Mouse (Mus musculus) cerebellum, adult 2 months (tissue): ENCODE measurements around the gene Ints11. TPM values are rescaled to one million over a fixed set of nuclear protein-coding genes. Genes with fewer than 3 reads are reported as not detected.

Experiments used
- DNase-seq, 2 experiments: peaks; one replicate each; pipeline ENCODE4 v3.0.0; 2021
- H3K27ac ChIP-seq: fragments of 200-500 bp; 2 replicates; pipeline ENCODE4 v1.5.1; 2012; ENCODE audit warnings: low read length, control low read depth, inconsistent platforms; ENCODE audit not compliant: insufficient read depth
- H3K27me3 ChIP-seq: fragments of 200-500 bp; 2 replicates; pipeline ENCODE4 v1.6.1; 2012; ENCODE audit warnings: inconsistent platforms, mild to moderate bottlenecking, low read length, moderate library complexity; ENCODE audit not compliant: control insufficient read depth, insufficient read depth
- H3K4me1 ChIP-seq: fragments of 200-500 bp; 2 replicates; pipeline ENCODE4 v1.6.1; 2011; ENCODE audit warnings: low read length; ENCODE audit not compliant: control insufficient read depth, insufficient read depth
- H3K4me3 ChIP-seq: fragments of 200-500 bp; replicated peaks from 2 replicates; pipeline ENCODE3; 2011; ENCODE audit warnings: mild to moderate bottlenecking, low read depth, low read length, control low read depth; ENCODE audit not compliant: insufficient read depth
- CTCF ChIP-seq: fragments of 200-500 bp; IDR thresholded peaks from 2 replicates; pipeline ENCODE4 v1.5.1; 2011; ENCODE audit warnings: low read depth, mild to moderate bottlenecking, control low read depth, low read length, moderate library complexity, borderline replicate concordance; ENCODE audit not compliant: insufficient read depth
- POLR2A ChIP-seq: fragments of 200-500 bp; IDR thresholded peaks from 2 replicates; pipeline ENCODE4 v1.6.1; 2011; ENCODE audit warnings: low read length, control low read depth, borderline replicate concordance; ENCODE audit not compliant: insufficient read depth
- WGBS: fragments of 180-500 bp; shearing (Covaris S2); methylation state at CpG from one replicate; pipeline ENCODE4 v1.1.7; 2018; 5-methylcytosine and 5-hydroxymethylcytosine counted together
- polyA plus RNA-seq: library from polyadenylated mRNA; depleted of rRNA; stranded (reverse); fragments of >200 nt; gene quantifications from 2 replicates; pipeline ENCODE4 v1.2.3, GENCODE M21; 2012

Gene Ints11
- polyA plus RNA-seq, 1 experiment, result 50.1 TPM

GRCm38 (mm10) chr4:155841651-155842270 is 27.6 kb upstream of the Ints11 start:
- Histone ChIP-seq H3K4me3 (peak overlapping the region; percentile 28), H3K27me3 (no peaks in the 10 kb centered on the region), H3K27ac (no peak overlapping the region), H3K4me1 (peaks cover 14% of the 10 kb centered on the region)
- TF ChIP-seq POLR2A, result no peak
- no peak for TF ChIP-seq CTCF
- WGBS, result 30% methylated on average over 38 of the region's 38 CpGs
- DNase-seq, result peak; percentile 41 to 54

GRCm38 (mm10) chr4:155843231-155843630 is 26.1 kb upstream of the Ints11 start:
- H3K4me1 ChIP-seq, result peaks cover 10% of the 10 kb centered on the region
- no peak overlapping the region for H3K27ac ChIP-seq
- H3K27me3 ChIP-seq, result no peaks in the 10 kb centered on the region
- TF ChIP-seq POLR2A (no peak), CTCF (no peak)
- no peak overlapping the region for H3K4me3 ChIP-seq
- DNase-seq, result no peak
- 85% methylated on average over 5 of the region's 5 CpGs for WGBS

- no peaks in the 10 kb centered on the region for H3K27me3 ChIP-seq
- TF ChIP-seq CTCF (no peak; the same call in 1 of the 2 replicates), POLR2A (peak; percentile 89; the same call in 1 of the 2 replicates)
- peak within 1 kb of the TSS; percentile 92 for H3K4me3 ChIP-seq
- peaks cover 26% of the 10 kb centered on the region for H3K4me1 ChIP-seq
- H3K27ac ChIP-seq, result peak within 1 kb of the TSS; percentile 68
- 2% methylated on average over 59 of the region's 65 CpGs for WGBS
- peak; percentile 91 to 98 for DNase-seq
Observed at GRCm38 (mm10) chr4:155846871-155847578, 22.3 kb upstream of the Ints11 start, which contains the start of gene Dvl1. Dvl1 (plus strand) TSS chr4:155847402.

- peak overlapping the region; percentile 92 for H3K4me3 ChIP-seq
- no peaks in the 10 kb centered on the region for H3K27me3 ChIP-seq
- TF ChIP-seq POLR2A (no peak), CTCF (no peak)
- peaks cover 33% of the 10 kb centered on the region for H3K4me1 ChIP-seq
- peak in 1 of 2 experiments; percentile 63 for DNase-seq
- H3K27ac ChIP-seq, result peak overlapping the region; percentile 64; the same call in 1 of the 2 replicates
- WGBS, result under 1% methylated on average over 56 of the region's 69 CpGs
Observed at GRCm38 (mm10) chr4:155847591-155848352, 21.6 kb upstream of the Ints11 start.

- H3K27me3 ChIP-seq, result no peaks in the 10 kb centered on the region
Observed at GRCm38 (mm10) chr4:155848434-155849095, 20.8 kb upstream of the Ints11 start.

GRCm38 (mm10) chr4:155849391-155849790 is 20.0 kb upstream of the Ints11 start:
- DNase-seq, result no peak
- no peaks in the 10 kb centered on the region for H3K27me3 ChIP-seq
- WGBS, result 86% methylated on average over 2 of the region's 2 CpGs
- no peak for TF ChIP-seq POLR2A
- TF ChIP-seq CTCF, result no peak
- H3K4me3 ChIP-seq, result no peak overlapping the region
- H3K27ac ChIP-seq, result no peak overlapping the region
- peaks cover 33% of the 10 kb centered on the region for H3K4me1 ChIP-seq

More at GRCm38 (mm10) chr4:155848434-155849095, 20.8 kb upstream of the Ints11 start:
- peaks cover 33% of the 10 kb centered on the region for H3K4me1 ChIP-seq
- peak overlapping the region; percentile 92 for H3K4me3 ChIP-seq
- no peak for TF ChIP-seq POLR2A
- DNase-seq, result no peak
- WGBS, result 32% methylated on average over 7 of the region's 7 CpGs
- H3K27ac ChIP-seq, result no peak overlapping the region

- H3K4me1 ChIP-seq, result peaks cover 33% of the 10 kb centered on the region
- 53% methylated on average over 3 of the region's 3 CpGs for WGBS
Observed at GRCm38 (mm10) chr4:155849792-155850451, 19.4 kb upstream of the Ints11 start.

More at GRCm38 (mm10) chr4:155849792-155850451, 19.4 kb upstream of the Ints11 start:
- no peaks in the 10 kb centered on the region for H3K27me3 ChIP-seq
- no peak for DNase-seq
- no peak overlapping the region for H3K27ac ChIP-seq
- no peak overlapping the region for H3K4me3 ChIP-seq
- TF ChIP-seq POLR2A, result no peak
- TF ChIP-seq CTCF, result no peak
